Mouse (Mus musculus) CD4-positive, CD25-positive, alpha-beta regulatory T cell, adult 2 months (primary cell): ENCODE measurements at regions not wholly inside any gene's neighbourhood (a gene's known extent, or its start where the extent isn't known, plus 50 kb on each side); places are given as distances from the start of the nearest gene placed in this dataset.
A peak's percentile ranks its signal among the peaks of the same experiment; 100 is the strongest.

ENCODE experiments used
- DNase-seq: peaks from one replicate; pipeline ENCODE4 v3.0.0-alpha.2; 2012; ENCODE audit warnings: low read depth, low spot score

- peak; percentile 93 for DNase-seq
Observed at GRCm38 (mm10) chr13:112001155-112002025, 192.6 kb upstream of the Map3k1 start.

- DNase-seq = peak; percentile 74
Observed at GRCm38 (mm10) chr13:112002661-112003347, 194.0 kb upstream of the Map3k1 start.

DNA sequence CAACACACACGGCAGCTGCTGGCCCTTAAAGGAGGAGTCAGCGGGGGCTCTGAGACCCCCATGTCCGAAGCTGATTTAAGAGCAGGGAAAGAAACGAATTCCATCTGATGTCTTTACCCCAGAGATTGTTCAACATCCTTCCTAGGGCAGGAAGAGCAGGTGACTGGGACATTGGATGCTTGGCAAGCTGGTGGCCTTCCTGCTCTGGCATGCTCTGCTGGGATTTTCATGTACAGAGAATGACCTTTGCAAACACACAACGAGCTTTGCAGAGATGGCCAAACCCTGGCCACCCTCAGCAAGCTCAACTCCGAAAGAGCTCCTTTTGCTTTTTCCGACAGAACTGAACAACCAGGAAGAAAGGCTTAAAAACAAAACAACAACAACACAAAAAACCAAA is 194.7 kb upstream of the Map3k1 start:
- no peak for DNase-seq

DNA sequence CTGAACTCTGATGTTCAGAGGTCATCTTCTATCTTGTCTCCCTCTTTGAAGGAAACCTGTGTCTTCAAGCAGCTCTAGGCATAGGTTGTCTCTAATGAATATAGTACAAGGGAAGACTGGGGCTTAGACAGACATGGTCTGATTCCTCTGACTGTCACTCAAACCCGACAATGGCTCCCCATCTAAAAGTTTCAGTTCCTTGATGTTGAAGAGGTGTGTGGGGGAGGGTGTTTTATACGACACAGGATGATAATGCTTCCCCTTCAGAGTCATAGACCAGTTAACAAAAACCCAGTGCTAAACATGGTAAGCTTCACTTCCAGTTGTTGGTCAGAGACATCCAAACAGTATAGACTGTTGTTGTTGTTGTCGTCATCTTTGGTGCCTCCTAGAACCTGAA is 195.3 kb upstream of the Map3k1 start:
- DNase-seq = peak; percentile 31

DNA sequence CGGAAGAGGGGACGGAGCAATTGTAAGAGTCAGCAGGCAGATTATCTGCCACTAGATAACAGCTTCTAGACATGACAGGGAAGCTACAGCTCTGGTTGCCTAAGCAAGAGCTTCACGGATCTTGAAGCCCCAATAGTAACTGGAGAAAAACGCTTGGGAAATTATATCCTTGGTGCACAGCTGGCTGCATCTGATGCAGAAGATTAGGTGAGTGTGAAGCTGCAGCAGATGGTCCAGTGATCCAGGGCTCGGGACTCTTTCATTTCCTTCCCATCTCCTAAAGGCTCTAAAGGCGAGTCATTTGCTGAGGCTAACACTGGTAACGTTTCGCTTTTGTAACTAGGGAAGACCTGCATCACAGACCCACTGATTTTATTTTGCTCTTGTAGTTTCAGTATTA is 196.6 kb upstream of the Map3k1 start:
- no peak for DNase-seq

GRCm38 (mm10) chr13:112008806-112009205 is 200.0 kb upstream of the Map3k1 start:
- DNase-seq = no peak

GRCm38 (mm10) chr13:112009288-112009687 is 200.5 kb upstream of the Map3k1 start:
- peak; percentile 53 for DNase-seq

DNA sequence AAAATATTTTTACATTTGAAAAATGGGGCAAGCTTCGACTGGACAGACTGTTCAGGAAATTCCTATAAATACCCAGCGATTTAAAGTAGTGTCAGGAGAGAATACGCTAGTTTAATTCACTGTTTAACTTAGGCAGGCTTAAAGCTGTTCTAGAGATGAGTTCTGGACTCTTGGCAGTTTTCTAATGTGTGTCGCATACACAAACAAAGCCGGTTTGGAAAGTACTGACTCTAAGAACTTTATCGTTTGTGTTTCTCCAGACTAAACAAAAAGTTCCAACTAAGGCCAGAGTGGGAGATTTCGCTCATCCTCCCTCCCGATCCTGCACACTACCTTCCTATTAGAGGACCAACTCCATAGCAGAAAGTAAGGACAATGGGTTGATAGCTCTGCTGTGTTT is 201.7 kb upstream of the Map3k1 start:
- DNase-seq = no peak

GRCm38 (mm10) chr13:112012640-112013039 is 203.8 kb upstream of the Map3k1 start:
- DNase-seq = no peak

DNA sequence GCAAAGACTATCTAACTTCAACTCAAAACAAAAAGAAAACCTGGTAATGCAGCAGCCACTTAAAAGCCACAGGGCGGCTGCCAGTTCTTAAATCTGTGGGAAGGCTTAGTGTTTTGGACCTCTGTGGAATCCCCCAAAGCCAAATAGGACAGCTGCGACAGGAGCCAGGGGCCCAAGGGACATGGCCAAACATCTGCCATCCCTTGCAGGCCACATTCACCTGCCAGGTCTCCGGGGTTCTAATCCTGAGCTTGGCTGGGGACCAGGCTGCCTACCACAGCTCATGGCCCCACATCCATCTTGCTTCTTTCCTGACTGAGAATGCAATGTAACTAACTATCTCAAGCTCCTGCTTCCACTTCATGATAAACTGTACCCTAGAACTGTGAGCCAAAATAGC is 206.3 kb upstream of the Map3k1 start:
- no peak for DNase-seq

- DNase-seq = no peak
Observed at GRCm38 (mm10) chr13:112016280-112016679, 207.5 kb upstream of the Map3k1 start.

GRCm38 (mm10) chr13:112018497-112019281 is 209.9 kb upstream of the Map3k1 start:
- DNase-seq = no peak

DNA sequence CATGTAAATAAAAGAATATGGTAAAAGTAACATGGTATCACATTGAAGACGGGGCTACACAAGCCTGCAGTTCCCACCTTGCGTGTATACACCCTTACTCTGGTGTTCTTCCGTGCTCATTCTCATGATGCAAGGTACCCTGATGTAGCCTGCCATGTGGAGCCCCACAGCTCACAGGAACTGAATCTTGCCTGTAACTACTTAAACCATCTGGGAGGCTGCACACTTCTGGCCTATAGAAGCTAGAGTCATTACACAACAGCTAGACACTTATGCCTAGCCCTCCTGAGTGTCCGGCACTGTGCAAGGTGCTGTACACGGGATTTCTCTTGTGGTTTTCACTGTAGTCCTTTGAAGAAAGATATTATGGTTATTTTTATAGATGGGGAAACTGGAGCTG is 210.8 kb upstream of the Map3k1 start:
- DNase-seq = no peak

DNA sequence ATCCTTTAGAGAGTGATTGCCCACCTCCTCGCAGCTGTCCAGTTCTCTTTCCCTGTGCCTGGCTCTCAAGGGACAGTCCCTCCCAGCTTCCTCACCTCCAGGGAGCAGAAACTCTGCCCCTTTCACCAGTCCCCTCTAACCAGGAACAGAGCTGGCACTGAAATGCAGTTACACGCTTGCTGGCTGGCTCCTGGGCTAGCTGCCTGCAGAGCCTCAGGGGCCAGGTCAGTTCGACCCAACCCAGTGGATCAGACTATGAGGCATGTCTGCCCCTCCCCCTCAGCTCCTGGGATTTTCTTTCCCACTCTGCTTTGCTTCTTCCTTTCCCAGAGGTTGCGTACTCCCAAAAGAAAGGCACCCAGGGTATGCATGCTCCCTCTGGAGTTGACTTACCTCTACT is 214.4 kb upstream of the Map3k1 start:
- DNase-seq = no peak

DNA sequence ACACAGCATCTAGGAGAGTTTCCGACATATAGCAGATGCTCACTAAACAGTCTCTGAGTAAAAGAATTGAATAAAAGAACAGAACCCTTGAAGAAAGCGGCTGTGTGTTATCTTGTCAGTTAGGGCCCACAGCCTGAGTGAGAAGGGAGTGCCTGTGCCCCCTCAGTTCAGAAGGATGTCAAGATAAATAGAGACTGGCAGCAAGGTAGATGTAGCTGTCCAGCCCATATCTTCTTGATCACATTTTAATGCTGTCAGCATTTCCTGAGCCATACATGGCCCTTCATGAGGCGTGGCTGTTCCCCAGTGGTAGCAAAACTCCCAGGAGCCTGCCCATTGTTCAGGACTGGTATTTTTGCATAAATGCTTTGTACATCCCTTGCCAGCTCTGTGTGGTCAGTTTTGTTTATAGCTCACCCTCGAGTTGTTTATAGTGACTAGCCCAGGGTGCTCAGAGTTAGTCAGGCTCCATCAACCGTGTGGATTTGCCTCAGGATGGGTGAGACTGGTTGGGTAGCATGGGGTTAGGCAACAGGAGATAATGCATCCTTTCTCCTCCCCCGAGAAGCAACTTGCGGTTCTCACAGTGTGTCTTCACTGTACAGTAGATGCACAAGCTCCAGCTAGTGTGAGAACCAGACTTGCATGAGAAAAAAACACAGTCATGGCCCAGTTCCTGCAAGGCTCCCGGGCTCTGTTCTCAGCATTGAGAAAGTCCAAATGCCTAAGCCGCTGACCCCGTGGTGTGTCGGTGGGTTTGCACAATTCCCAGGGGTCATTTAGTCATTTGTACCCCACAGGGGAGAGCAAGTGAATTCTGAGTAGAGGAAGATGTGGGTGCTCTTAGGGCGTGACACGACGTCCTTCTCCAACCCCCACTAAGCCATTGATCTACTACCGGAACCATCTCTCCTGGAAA is 216.1 kb upstream of the Map3k1 start:
- DNase-seq = no peak

GRCm38 (mm10) chr13:112025586-112025950 is 216.8 kb upstream of the Map3k1 start:
- DNase-seq = no peak

DNA sequence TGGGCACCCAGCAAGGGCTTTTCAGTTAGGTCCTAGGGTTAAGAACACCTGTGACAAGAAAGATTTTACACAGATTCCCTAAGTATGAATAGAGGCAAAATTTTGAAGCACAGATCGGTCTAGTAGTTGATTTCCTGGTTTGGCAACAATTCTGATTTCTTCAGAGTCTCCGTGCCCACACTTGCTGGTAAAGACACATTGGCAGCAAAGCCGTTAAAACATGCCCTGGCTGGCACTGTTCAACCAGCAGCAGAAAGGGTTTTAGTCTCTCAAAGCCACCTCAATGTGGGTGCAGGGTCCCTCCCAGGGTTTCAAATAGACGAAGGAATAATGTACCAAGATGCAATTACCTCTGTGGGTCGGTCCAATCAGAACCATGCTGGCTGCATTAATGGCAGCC is 218.9 kb upstream of the Map3k1 start:
- no peak for DNase-seq

- no peak for DNase-seq
Observed at GRCm38 (mm10) chr13:112031061-112031460, 222.3 kb upstream of the Map3k1 start.

DNA sequence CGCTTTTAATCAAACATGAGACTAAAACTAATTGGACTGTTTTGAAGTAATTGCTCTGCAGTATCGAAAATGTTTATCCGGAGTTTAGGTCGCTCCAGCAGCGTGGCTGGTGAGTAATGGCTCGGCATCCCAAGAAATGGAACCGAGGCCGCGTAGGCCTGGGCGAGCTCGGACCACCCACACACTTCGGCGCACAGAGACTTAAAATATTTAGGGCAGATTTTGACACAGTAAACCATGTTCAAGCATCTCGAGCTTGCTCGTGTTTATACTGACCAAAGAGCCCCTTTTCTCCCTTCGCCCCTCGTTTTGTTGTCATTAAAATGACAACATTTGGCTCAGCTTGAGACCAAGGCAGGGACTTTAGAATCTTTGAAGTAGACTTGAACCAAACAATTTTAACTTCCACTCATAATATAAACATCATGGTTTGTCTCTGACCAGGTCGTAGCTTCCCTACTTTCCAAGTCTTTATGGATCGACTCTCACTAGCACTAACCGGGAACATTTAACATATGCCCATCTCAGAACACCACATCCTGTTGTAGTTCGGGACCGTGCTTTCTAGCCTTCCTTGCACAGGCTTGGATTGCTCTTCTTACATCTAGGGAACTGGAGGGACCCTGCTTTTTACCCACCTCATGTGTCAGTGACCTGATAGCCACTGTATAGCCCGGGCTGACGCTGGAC is 223.0 kb upstream of the Map3k1 start:
- DNase-seq = no peak

DNA sequence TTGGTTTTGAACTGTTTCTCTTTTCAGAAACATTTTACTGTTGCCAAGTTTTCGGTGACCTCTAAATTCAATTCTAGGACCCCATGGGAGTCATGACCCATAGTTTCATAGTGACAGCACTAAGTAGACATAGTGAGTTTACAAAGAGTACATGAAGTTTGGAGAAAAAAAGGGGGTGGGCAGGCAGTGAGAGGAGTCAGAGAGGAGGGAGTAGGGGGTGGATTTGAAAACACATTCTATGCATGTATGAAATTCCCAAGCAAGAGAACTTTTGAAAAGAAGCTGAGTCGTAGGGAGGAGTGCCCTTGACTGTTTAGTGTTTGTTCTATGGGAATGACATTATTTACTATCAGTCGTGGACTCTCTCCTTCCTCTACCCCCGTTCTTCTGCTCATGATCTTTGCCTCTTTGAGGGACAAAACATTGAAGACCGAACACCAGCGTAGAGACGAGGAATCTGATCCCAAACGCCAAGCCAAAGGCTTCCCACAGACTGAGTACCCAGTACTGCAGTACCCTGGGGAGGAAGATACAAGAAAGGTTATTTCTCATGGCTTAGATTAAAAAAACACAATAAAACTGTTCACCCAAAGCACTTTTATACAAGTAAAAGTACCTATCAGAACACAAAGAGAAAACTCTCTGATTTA is 229.1 kb upstream of the Map3k1 start:
- no peak for DNase-seq
